Mouse (Mus musculus) MEL (cell line): ENCODE data around the gene Pirt. TPM values are rescaled to one million over a fixed set of nuclear protein-coding genes. Genes with fewer than 3 reads are reported as not detected.

Experiments used
- DNase-seq: peaks from one replicate; pipeline ENCODE4 v3.0.0; 2011; ENCODE audit warnings: low read depth, low spot score
- H3K27ac ChIP-seq: 2 replicates; pipeline ENCODE4 v1.5.1; 2012; ENCODE audit warnings: low read depth, mild to moderate bottlenecking, control low read depth, low read length, moderate library complexity; ENCODE audit not compliant: control insufficient read depth
- H3K27me3 ChIP-seq, 2 experiments: fragments of 150-350 bp in 1 of 2; sonication (generic) in 1 of 2; 2 replicates each; pipeline ENCODE4 v1.6.1; 2012; ENCODE audit warnings: low read length in 2 of 2, mild to moderate bottlenecking in 2 of 2, improper control_type of control experiment in 1 of 2, moderate library complexity in 1 of 2; ENCODE audit not compliant: insufficient read depth in 2 of 2, control insufficient read depth in 1 of 2
- H3K36me3 ChIP-seq, 2 experiments: 2 replicates each; pipeline ENCODE4 v1.6.1; 2012 to 2014; ENCODE audit warnings: low read length in 2 of 2, improper control_type of control experiment in 1 of 2, inconsistent platforms in 1 of 2, mild to moderate bottlenecking in 1 of 2; ENCODE audit not compliant: insufficient read depth in 2 of 2, control insufficient read depth in 1 of 2
- H3K4me1 ChIP-seq, 2 experiments: fragments of 150-350 bp in 1 of 2; sonication (generic) in 1 of 2; 2 replicates each; pipeline ENCODE4 v1.6.1; 2012; ENCODE audit warnings: low read length in 2 of 2, improper control_type of control experiment in 1 of 2, mild to moderate bottlenecking in 1 of 2; ENCODE audit not compliant: insufficient read depth in 2 of 2, control insufficient read depth in 1 of 2
- H3K4me3 ChIP-seq, 2 experiments: fragments of 150-350 bp in 1 of 2; sonication (generic) in 1 of 2; 2 replicates each; pipeline ENCODE4 v1.5.1; 2012; ENCODE audit warnings: low read depth in 2 of 2, low read length in 2 of 2, mild to moderate bottlenecking in 2 of 2, moderate library complexity in 2 of 2, control low read depth in 1 of 2, improper control_type of control experiment in 1 of 2; ENCODE audit not compliant: control insufficient read depth in 1 of 2, insufficient read depth in 1 of 2
- H3K79me2 ChIP-seq: 2 replicates; pipeline ENCODE4 v1.6.1; 2012; ENCODE audit warnings: mild to moderate bottlenecking, low read length, moderate library complexity; ENCODE audit not compliant: control insufficient read depth, poor library complexity, insufficient read depth
- H3K9ac ChIP-seq: 2 replicates; pipeline ENCODE4 v1.6.1; 2012; ENCODE audit warnings: low read depth, mild to moderate bottlenecking, control low read depth, low read length, moderate library complexity; ENCODE audit not compliant: control insufficient read depth, poor library complexity, severe bottlenecking
- H3K9me3 ChIP-seq: fragments of 150-350 bp; sonication (generic); replicated peaks from 2 replicates; pipeline ENCODE4 v1.6.1; 2012; ENCODE audit warnings: mild to moderate bottlenecking, low read length, improper control_type of control experiment, moderate library complexity; ENCODE audit not compliant: insufficient read depth
- CHD1 ChIP-seq: IDR thresholded peaks from 2 replicates; pipeline ENCODE4 v1.6.1; 2012; ENCODE audit warnings: low read depth, mild to moderate bottlenecking, inconsistent platforms, low read length, improper control_type of control experiment
- CHD2 ChIP-seq: IDR thresholded peaks from 2 replicates; pipeline ENCODE4 v1.6.1; 2011; ENCODE audit warnings: low read length, improper control_type of control experiment
- CTCF ChIP-seq, 3 experiments: IDR thresholded peaks in 2 of 3; conservative IDR thresholded peaks in 1 of 3; 2 replicates each; pipeline ENCODE4 v1.5.1; 2011 to 2012; ENCODE audit warnings: low read length in 3 of 3, low read depth in 2 of 3, mild to moderate bottlenecking in 2 of 3, improper control_type of control experiment in 1 of 3, inconsistent platforms in 1 of 3, mixed read lengths in 1 of 3, moderate library complexity in 1 of 3; ENCODE audit not compliant: control insufficient read depth in 1 of 3, insufficient read depth in 1 of 3, poor library complexity in 1 of 3, severe bottlenecking in 1 of 3
- E2F4 ChIP-seq: IDR thresholded peaks from 2 replicates; pipeline ENCODE4 v1.6.1; 2011; ENCODE audit warnings: low read depth, low read length, improper control_type of control experiment, borderline replicate concordance
- ELF1 ChIP-seq: IDR thresholded peaks from 2 replicates; pipeline ENCODE4 v1.6.1; 2014; ENCODE audit warnings: low read depth, mild to moderate bottlenecking, inconsistent platforms, low read length, improper control_type of control experiment, moderate library complexity
- EP300 ChIP-seq, 2 experiments: IDR thresholded peaks; 2 replicates each; pipeline ENCODE4 v1.6.1; 2011; ENCODE audit warnings: improper control_type of control experiment in 2 of 2, low read length in 2 of 2, low read depth in 1 of 2, mild to moderate bottlenecking in 1 of 2
- ETS1 ChIP-seq: IDR thresholded peaks from 2 replicates; pipeline ENCODE4 v1.6.1; 2012; ENCODE audit warnings: low read depth, mild to moderate bottlenecking, inconsistent platforms, low read length, improper control_type of control experiment, moderate library complexity
- GATA1 ChIP-seq: IDR thresholded peaks from 2 replicates; pipeline ENCODE4 v1.6.1; 2011; ENCODE audit warnings: low read depth, low read length, improper control_type of control experiment
- HCFC1 ChIP-seq: IDR thresholded peaks from 2 replicates; pipeline ENCODE4 v1.6.1; 2012; ENCODE audit warnings: low read depth, mild to moderate bottlenecking, inconsistent platforms, low read length, improper control_type of control experiment, moderate library complexity
- JUND ChIP-seq: IDR thresholded peaks from 2 replicates; pipeline ENCODE4 v1.6.1; 2011; ENCODE audit warnings: low read depth, mild to moderate bottlenecking, improper control_type of control experiment, low read length
- MAFK ChIP-seq: IDR thresholded peaks from 2 replicates; pipeline ENCODE4 v1.6.1; 2011; ENCODE audit warnings: low read depth, mild to moderate bottlenecking, low read length, improper control_type of control experiment, borderline replicate concordance
- MAZ ChIP-seq: IDR thresholded peaks from 2 replicates; pipeline ENCODE4 v1.6.1; 2012; ENCODE audit warnings: low read depth, mild to moderate bottlenecking, inconsistent platforms, low read length, improper control_type of control experiment
- MXI1 ChIP-seq: IDR thresholded peaks from 2 replicates; pipeline ENCODE4 v1.6.1; 2011; ENCODE audit warnings: mild to moderate bottlenecking, low read depth, low read length, improper control_type of control experiment
- MYB ChIP-seq: IDR thresholded peaks from 2 replicates; pipeline ENCODE4 v1.6.1; 2011; ENCODE audit warnings: mild to moderate bottlenecking, low read depth, low read length, improper control_type of control experiment
- POLR2AphosphoS2 ChIP-seq: IDR thresholded peaks from 2 replicates; pipeline ENCODE4 v1.6.1; 2011; ENCODE audit warnings: low read length, improper control_type of control experiment
- POLR2AphosphoS5 ChIP-seq: IDR thresholded peaks from 2 replicates; pipeline ENCODE4 v1.6.1; 2012; ENCODE audit warnings: low read depth, borderline replicate concordance, mild to moderate bottlenecking, inconsistent platforms, low read length, moderate library complexity, mixed read lengths
- RAD21 ChIP-seq: IDR thresholded peaks from 2 replicates; pipeline ENCODE4 v1.6.1; 2011; ENCODE audit warnings: mild to moderate bottlenecking, low read depth, low read length, improper control_type of control experiment
- RCOR1 ChIP-seq: IDR thresholded peaks from 2 replicates; pipeline ENCODE4 v1.6.1; 2012; ENCODE audit warnings: low read depth, mild to moderate bottlenecking, inconsistent platforms, low read length, improper control_type of control experiment
- SMC3 ChIP-seq: IDR thresholded peaks from 2 replicates; pipeline ENCODE4 v1.6.1; 2011; ENCODE audit warnings: low read depth, low read length, improper control_type of control experiment
- TAL1 ChIP-seq: IDR thresholded peaks from 2 replicates; pipeline ENCODE4 v1.6.1; 2012; ENCODE audit warnings: mild to moderate bottlenecking, inconsistent platforms, low read length, moderate library complexity, mixed read lengths
- ZC3H11A ChIP-seq: IDR thresholded peaks from 2 replicates; pipeline ENCODE4 v1.6.1; 2012; ENCODE audit warnings: low read depth, mild to moderate bottlenecking, inconsistent platforms, low read length, improper control_type of control experiment
- ZMIZ1 ChIP-seq: IDR thresholded peaks from 2 replicates; pipeline ENCODE4 v1.6.1; 2012; ENCODE audit warnings: low read depth, mild to moderate bottlenecking, inconsistent platforms, low read length, improper control_type of control experiment, moderate library complexity
- polyA plus RNA-seq, 2 experiments: library from polyadenylated mRNA; stranded (reverse) in 1 of 2; unstranded in 1 of 2; fragments of >175 nt in 1 of 2; fragments of >200 nt in 1 of 2; gene quantifications; 2 replicates each; pipeline versions ENCODE4 v1.2.1 to v1.2.4; 2012; ENCODE audit warnings: low replicate concordance in 2 of 2, low read depth in 1 of 2; ENCODE audit not compliant: insufficient read length in 2 of 2, insufficient read depth in 1 of 2, missing spikeins in 1 of 2
- total RNA-seq: library from RNA; depleted of rRNA; stranded (reverse); fragments of 300-350 nt; gene quantifications from 2 replicates; pipeline ENCODE4 v1.2.3, GENCODE M21; 2012; rRNA removed

The Pirt gene
- total RNA-seq (not detected in 2 replicates), polyA plus RNA-seq (not detected)

DNA sequence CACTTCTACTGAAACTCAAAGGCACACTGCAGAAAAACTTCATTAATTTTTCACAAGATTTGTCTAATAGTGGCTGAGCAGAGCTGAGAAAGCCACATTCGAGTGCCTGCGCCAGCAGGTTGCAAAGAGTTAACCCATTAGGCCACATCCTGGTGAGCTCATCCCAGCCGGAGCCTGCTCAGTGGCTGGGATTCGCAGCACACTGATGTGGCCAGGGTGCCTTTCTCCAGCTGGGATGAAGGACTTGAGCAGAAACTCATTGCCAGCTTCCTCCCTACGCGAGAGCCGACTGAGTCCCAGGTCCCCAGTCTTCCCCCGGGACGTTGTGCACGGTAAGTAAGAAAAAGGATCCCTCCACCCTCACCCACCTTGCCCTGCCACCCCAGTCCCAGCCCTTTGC is at the start of gene Pirt:
TSS of gene Pirt (plus strand) at position 171 of the 400 bp plus-strand sequence.
- no peak within 1 kb of the TSS for H3K4me3 ChIP-seq
- no peak within 1 kb of the TSS for H3K27ac ChIP-seq
- H3K79me2 ChIP-seq, result no peaks in the 10 kb centered on the region
- TF ChIP-seq MAFK, result no peak
- TF ChIP-seq CHD1, result no peak
- TF ChIP-seq ELF1, result no peak
- TF ChIP-seq MXI1, result no peak
- TF ChIP-seq TAL1, result no peak
- no peak for TF ChIP-seq MYB
- TF ChIP-seq RCOR1, result no peak
- no peak for TF ChIP-seq EP300 (IDR thresholded peaks at IDR 0.05; ENCODE audit: low read depth in 1 of 2, low read length in 2 of 2)
- TF ChIP-seq GATA1, result no peak
- no peak for TF ChIP-seq ZMIZ1
- TF ChIP-seq POLR2AphosphoS5, result no peak
- no peak for TF ChIP-seq JUND
- TF ChIP-seq HCFC1, result no peak
- TF ChIP-seq MAZ, result no peak
- no peak for TF ChIP-seq E2F4
- TF ChIP-seq ZC3H11A, result no peak
- no peak for TF ChIP-seq POLR2AphosphoS2
- TF ChIP-seq, all 39 proteins: peak for 0
- H3K9me3 ChIP-seq, result no peaks in the 10 kb centered on the region
- DNase-seq, result no peak
- no peaks in the 10 kb centered on the region for H3K36me3 ChIP-seq
- no peaks in the 10 kb centered on the region for H3K4me1 ChIP-seq
- no peak within 1 kb of the TSS for H3K9ac ChIP-seq
- H3K27me3 ChIP-seq, result no peaks in the 10 kb centered on the region

DNA sequence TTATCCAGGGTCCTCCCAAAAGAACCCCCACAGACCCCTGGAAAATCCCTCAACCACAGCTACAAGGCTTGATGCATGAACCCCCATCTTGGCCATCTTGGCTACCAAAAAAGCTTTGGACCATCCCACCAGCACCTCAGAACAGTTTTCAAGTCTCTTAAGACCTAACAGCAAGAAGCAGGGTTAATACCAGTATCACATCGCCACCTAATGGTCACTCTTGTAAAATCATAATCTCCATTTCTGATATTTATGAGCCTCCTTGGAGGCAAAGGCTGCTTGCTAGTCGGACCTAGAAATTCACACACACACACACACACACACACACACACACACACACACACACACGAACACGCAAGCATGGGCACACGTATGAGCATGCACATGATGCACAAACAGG is 40.1 kb upstream of the Pirt start:
- no peak overlapping the region for H3K9ac ChIP-seq
- TF ChIP-seq CTCF (IDR thresholded peaks at IDR 0.05 in 2 of 3, conservative IDR thresholded peaks at IDR 0.05 in 1 of 3; ENCODE audit: control insufficient read depth in 1 of 3, insufficient read depth in 1 of 3, low read depth in 2 of 3, low read length in 3 of 3, poor library complexity in 1 of 3, severe bottlenecking in 1 of 3) (peak in 2 of 3 experiments; percentile 13 to 50; a peak in 2 of 6 replicates), RCOR1 (no peak), SMC3 (peak; percentile 39), MYB (no peak), CHD2 (no peak), ETS1 (no peak), ZC3H11A (peak; percentile 23; the same call in 1 of the 2 replicates), MAZ (no peak), RAD21 (peak; percentile 67)
- TF ChIP-seq, all 39 proteins: peak for 4
- no peaks in the 10 kb centered on the region for H3K4me1 ChIP-seq
- no peaks in the 10 kb centered on the region for H3K36me3 ChIP-seq
- no peak overlapping the region for H3K27ac ChIP-seq
- no peaks in the 10 kb centered on the region for H3K27me3 ChIP-seq
- no peak overlapping the region for H3K4me3 ChIP-seq
- H3K9me3 ChIP-seq, result no peaks in the 10 kb centered on the region
- H3K79me2 ChIP-seq, result no peaks in the 10 kb centered on the region
- peak; percentile 45 for DNase-seq
